Mouse (Mus musculus): ENCODE data around the gene Mvb12b.

Mvb12b gene

DNA sequence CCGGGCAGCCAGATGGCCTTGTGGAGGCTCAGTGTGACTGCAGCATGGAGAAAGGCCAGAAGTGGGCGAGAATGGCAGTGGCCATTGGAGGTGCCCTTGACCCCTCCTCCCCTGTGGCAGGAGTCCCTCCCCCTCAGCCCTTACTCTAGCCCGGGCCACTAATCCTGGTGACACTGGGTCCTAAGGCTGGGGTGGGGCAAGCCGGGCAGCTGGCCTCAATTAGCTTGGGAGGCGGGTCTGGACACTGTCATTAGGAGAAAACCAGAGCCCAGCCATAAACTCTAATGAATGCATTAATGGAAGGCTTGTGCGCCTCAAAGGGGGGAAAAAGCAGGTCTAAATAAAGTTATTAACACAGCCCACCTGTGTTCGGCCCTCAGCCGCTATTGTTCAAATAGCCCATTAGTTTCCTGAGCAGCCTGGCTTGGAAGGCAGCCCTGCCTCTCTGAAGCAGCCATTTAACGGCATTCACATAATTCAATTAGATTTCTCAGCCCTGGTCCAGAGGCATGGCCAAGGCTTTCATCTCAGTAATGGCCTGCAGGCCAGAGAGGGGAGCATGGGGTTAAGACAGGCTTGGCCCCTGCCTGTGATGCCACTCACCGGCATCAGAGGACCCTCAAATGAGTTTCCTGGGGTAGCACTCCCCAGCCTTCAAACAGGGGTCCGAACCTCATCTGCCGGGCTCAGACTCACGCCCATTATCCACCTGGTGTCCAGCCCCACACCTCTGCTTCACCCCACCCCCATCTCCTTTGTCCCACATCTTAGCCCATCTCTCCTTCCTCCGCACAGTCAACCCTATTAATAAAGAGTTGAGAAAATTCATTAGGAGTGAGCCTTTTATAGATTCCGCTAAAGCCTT is 186.9 kb downstream of the Mvb12b start:
- DNase-seq (ENCODE audit: low read depth in 1 of 2, low spot score in 2 of 2) = no peak

GRCm38 (mm10) chr2:33698898-33699297 is 188.8 kb downstream of the Mvb12b start:
- no peak for DNase-seq (ENCODE audit: low read depth in 1 of 2, low spot score in 2 of 2)

DNA sequence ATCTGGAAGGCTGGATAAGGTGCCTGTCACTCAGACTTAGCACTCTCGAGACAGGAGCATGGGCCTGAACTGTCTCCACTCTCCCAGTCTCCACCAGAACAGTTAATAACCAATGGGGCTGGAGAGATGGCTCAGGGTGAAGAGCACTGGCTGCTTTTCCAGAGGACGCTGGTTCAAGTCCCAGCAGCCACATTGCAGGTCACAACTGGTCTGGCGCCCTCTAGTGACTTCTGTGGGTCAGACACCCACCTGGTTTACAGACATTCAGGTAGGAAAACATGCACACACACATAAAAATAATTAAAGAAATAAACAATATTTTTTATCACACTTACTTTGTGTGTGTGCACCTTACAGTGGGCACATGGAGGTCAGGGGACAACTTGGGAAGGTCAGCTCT is 191.3 kb downstream of the Mvb12b start:
- DNase-seq (ENCODE audit: low read depth in 1 of 2, low spot score in 2 of 2) = no peak

- no peak for DNase-seq (ENCODE audit: low read depth in 1 of 2, low spot score in 2 of 2)
These were observed 193.8 kb downstream of the Mvb12b start for GRCm38 (mm10) chr2:33693931-33694330.

GRCm38 (mm10) chr2:33689880-33690462 is 197.8 kb downstream of the Mvb12b start:
- DNase-seq (ENCODE audit: low read depth in 1 of 2, low spot score in 2 of 2) = no peak

DNA sequence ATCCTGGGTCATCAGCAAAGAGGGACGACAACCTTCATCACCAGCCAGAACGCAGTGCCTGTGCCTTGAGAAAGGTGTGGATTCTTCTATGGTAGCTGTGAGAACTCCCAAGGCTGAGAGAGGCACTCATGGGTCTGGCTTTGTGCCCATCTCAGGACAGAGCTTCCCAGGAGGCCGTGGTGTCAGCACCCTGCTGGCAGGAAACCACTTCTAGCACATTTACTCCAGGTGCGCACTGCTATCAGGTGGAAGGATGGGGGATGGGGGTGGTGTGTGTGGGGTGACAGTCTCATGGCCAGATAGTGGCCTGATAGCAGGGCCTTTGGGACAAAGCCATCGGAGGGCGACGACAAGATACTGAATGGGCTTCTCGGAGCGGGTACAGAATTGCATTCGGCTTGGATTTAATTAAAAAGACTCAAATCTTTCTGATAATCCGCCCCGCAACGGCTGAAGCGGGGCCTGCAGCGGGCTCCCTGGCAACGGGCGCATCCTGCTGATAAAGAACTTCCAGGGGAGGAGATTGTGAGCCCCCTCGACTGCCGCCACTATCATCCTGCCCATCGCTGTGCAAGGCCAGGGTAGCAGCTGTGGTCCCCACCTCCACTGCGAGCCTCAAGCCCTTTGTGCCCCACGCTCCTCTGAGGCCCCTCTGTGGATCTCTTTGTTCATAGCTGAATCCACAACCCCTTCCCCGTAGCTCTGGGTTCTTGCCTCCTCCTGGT is 198.4 kb downstream of the Mvb12b start:
- no peak for DNase-seq (ENCODE audit: low read depth in 1 of 2, low spot score in 2 of 2)

DNA sequence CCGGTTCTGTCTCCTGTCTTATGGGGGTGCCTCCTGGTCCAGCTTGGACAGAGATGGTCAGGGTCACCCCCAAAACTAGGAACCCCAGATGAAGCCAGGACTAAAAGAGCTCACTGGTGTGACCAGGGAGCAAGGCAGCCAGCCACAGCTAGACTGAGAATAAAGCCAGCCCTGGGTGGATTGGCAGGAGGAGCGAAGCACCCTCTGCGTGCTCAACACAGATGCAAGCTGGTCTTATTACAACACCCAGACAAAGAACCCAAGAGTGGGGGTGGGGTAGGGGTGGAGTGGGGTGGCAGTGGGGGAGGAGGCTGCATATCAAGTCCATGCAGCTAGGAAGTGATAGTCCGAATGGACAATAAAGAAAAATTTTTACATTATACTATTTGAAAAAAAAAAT is 204.2 kb downstream of the Mvb12b start:
- no peak for DNase-seq (ENCODE audit: low read depth in 1 of 2, low spot score in 2 of 2)

DNA sequence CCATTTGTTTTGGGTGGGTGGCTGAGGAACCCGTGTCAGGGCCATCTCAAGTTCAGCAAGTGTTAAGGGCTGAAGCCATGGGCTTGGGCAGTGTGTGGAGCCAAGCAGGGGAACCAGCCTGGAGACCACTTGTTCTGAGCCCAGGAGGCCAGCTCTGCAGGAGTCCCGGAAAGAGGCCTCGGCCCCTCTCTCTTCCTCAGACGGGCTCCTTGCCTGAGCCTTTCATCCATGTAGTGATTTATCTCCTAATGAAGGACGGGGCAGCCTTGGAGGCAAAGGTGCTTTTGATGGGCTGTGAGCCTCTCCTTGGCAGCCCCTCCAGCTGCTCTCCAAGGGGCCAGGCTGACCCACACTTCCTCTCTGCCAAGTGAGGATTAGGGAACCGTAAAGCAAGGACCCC is 204.7 kb downstream of the Mvb12b start:
- DNase-seq (ENCODE audit: low read depth in 1 of 2, low spot score in 2 of 2) = no peak

DNA sequence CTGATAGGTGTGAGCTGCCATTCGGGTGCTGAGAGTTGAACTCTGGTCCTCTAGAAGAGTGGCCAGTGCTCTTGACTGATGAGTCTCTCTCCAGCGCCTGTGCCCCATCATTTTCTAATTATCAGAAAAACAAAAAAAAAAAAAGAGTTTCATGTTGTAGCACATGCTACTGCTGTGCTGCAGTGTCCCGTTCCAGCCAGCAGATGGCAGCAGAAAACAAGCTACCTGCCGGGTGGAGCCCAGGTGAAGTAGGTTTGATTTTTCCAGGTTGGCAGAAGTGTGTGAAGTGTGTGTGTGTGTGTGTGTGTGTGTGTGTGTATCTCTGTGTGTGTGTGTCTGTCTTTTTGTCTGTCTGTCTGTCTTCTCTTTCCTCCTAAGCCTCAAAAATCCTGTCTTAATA is 205.5 kb downstream of the Mvb12b start:
- DNase-seq (ENCODE audit: low read depth in 1 of 2, low spot score in 2 of 2) = no peak
